Mouse (Mus musculus) lung, adult 18-20 months (tissue): ENCODE measurements at regions not wholly inside any gene's neighbourhood (a gene's known extent, or its start where the extent isn't known, plus 50 kb on each side); places are given as distances from the start of the nearest gene placed in this dataset.
A peak's percentile ranks its signal among the peaks of the same experiment; 100 is the strongest.

Source experiments
- DNase-seq, 2 experiments: peaks; one replicate each; pipeline ENCODE4 v3.0.0; 2022; ENCODE audit warnings: mixed read lengths in 2 of 2

- no peak for DNase-seq
Measured at GRCm38 (mm10) chr2:73041475-73041874, 55.0 kb upstream of the Gm11084 start.

- DNase-seq = no peak
Measured at GRCm38 (mm10) chr2:73040031-73040430, 53.5 kb upstream of the Gm11084 start.

GRCm38 (mm10) chr2:73039300-73039699, 52.8 kb upstream of the Gm11084 start:
- no peak for DNase-seq

- DNase-seq = peak; percentile 50 to 66
Measured at GRCm38 (mm10) chr2:73038290-73038732, 51.8 kb upstream of the Gm11084 start.

GRCm38 (mm10) chr2:73037266-73038046, 50.9 kb upstream of the Gm11084 start:
- DNase-seq = peak in 1 of 2 experiments; percentile 11
